Mouse (Mus musculus) spleen, adult 2 months (tissue): ENCODE data around the gene Dlgap4. TPM values are rescaled to one million over a fixed set of nuclear protein-coding genes. Genes with fewer than 3 reads are reported as not detected.

ENCODE experiments used
- DNase-seq, 2 experiments: peaks; one replicate each; pipeline versions ENCODE4 v3.0.0 to v3.0.0-alpha.2; 2012 to 2021; ENCODE audit warnings: low spot score in 2 of 2, low read depth in 1 of 2
- H3K27ac ChIP-seq: fragments of 200-500 bp; 2 replicates; pipeline ENCODE4 v1.5.1; 2012; ENCODE audit warnings: low read length, inconsistent platforms; ENCODE audit not compliant: insufficient read depth
- H3K27me3 ChIP-seq: fragments of 200-500 bp; 2 replicates; pipeline ENCODE4 v1.6.1; 2012; ENCODE audit warnings: mild to moderate bottlenecking, moderate library complexity, low read length, inconsistent platforms; ENCODE audit not compliant: control insufficient read depth, insufficient read depth
- H3K36me3 ChIP-seq: fragments of 200-500 bp; 2 replicates; pipeline ENCODE4 v1.6.1; 2012; ENCODE audit warnings: mild to moderate bottlenecking, low read length, inconsistent platforms; ENCODE audit not compliant: control insufficient read depth, insufficient read depth
- H3K4me1 ChIP-seq: fragments of 200-500 bp; 2 replicates; pipeline ENCODE4 v1.6.1; 2011; ENCODE audit warnings: inconsistent platforms; ENCODE audit not compliant: control insufficient read depth, insufficient read depth, insufficient read length
- H3K4me3 ChIP-seq: fragments of 200-500 bp; 2 replicates; pipeline ENCODE4 v1.5.1; 2011; ENCODE audit warnings: mild to moderate bottlenecking, inconsistent platforms; ENCODE audit not compliant: insufficient read depth, insufficient read length; ENCODE audit errors: extremely low read depth
- CTCF ChIP-seq: fragments of 200-500 bp; IDR thresholded peaks from 2 replicates; pipeline ENCODE4 v1.5.1; 2011; ENCODE audit warnings: mild to moderate bottlenecking, inconsistent platforms; ENCODE audit not compliant: insufficient read depth, insufficient read length, insufficient replicate concordance; ENCODE audit errors: extremely low read depth
- POLR2A ChIP-seq: fragments of 200-500 bp; IDR thresholded peaks from 2 replicates; pipeline ENCODE4 v1.6.1; 2011; ENCODE audit warnings: low read depth, low read length, inconsistent platforms
- WGBS: fragments of 180-500 bp; shearing (Covaris S2); methylation state at CpG from one replicate; pipeline ENCODE4 v1.1.7; 2018; 5-methylcytosine and 5-hydroxymethylcytosine counted together
- polyA plus RNA-seq: library from polyadenylated mRNA; depleted of rRNA; stranded (reverse); fragments of >200 nt; gene quantifications from 2 replicates; pipeline ENCODE4 v1.2.3, GENCODE M21; 2012

Dlgap4 gene
- polyA plus RNA-seq, 1 experiment, result 61.8 TPM

- peaks cover 2% of the 10 kb centered on the region; the same call in 1 of the 2 replicates for H3K4me1 ChIP-seq
- no peak overlapping the region for H3K4me3 ChIP-seq
- 45% methylated on average over 17 of the region's 17 CpGs for WGBS
These were observed 104.1 kb downstream of the Dlgap4 start for GRCm38 (mm10) chr2:156717320-156718281.

DNA sequence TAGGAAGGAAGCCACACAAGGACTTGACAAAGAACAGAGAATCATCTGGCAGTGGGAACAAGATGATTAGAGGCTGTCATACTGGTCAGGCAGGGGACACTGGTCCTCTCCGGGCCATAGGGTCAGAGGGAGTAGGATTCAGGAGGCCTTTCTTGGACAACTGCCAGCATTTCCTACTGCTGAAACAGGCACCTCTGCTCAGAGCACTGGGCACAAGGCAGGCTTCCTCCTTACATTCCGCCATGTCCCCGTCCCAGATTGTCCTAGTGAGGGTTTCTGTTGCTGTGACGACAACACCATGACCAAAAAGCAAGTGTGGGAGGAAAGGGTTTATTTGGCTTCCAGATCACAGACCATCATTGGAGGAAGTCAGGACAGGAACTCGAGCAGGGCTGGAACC lies 105.3 kb downstream of the Dlgap4 start:
- no peak for DNase-seq
- no peak for TF ChIP-seq POLR2A
- TF ChIP-seq CTCF, result no peak
- Histone ChIP-seq H3K4me3 (no peak overlapping the region), H3K4me1 (peaks cover 2% of the 10 kb centered on the region; the same call in 1 of the 2 replicates), H3K27me3 (no peaks in the 10 kb centered on the region), H3K27ac (no peak overlapping the region), H3K36me3 (no peaks in the 10 kb centered on the region; the same call in 1 of the 2 replicates)
- WGBS, result 61% methylated on average over 5 of the region's 5 CpGs

More at GRCm38 (mm10) chr2:156717320-156718281, 104.1 kb downstream of the Dlgap4 start:
- no peak overlapping the region for H3K27ac ChIP-seq
- no peaks in the 10 kb centered on the region for H3K27me3 ChIP-seq
- no peaks in the 10 kb centered on the region; the same call in 1 of the 2 replicates for H3K36me3 ChIP-seq
- TF ChIP-seq CTCF, result no peak
- no peak for TF ChIP-seq POLR2A
- no peak for DNase-seq

- Histone ChIP-seq H3K27ac (peak overlapping the region; percentile 21; the same call in 1 of the 2 replicates), H3K4me1 (peaks cover 2% of the 10 kb centered on the region; the same call in 1 of the 2 replicates), H3K36me3 (no peaks in the 10 kb centered on the region; the same call in 1 of the 2 replicates), H3K27me3 (no peaks in the 10 kb centered on the region), H3K4me3 (peak overlapping the region; percentile 89; the same call in 1 of the 2 replicates)
- TF ChIP-seq CTCF, result no peak
- TF ChIP-seq POLR2A, result no peak
- DNase-seq, result no peak
- WGBS, result 82% methylated on average over 8 of the region's 8 CpGs
These were observed 106.2 kb downstream of the Dlgap4 start for GRCm38 (mm10) chr2:156719549-156720312.

DNA sequence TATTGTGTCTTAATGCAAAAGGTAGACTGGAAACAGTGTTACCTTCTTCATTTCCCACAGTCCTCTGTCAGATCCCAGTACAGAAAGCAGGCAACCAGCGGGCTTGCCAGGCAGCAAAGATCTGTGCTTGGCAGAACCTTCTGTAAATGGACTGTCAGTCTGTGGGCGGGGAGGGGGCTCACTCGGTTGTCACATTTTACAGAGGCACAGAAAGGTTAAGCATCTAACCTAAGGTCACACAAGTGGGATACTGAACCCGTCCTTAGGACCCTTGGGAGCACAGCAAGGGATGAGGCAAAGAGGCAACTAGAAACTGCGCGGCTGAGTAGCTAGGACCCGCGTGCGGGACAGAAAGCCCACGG lies 106.8 kb downstream of the Dlgap4 start:
- H3K27ac ChIP-seq, result peak overlapping the region; percentile 84
- DNase-seq, result no peak
- 3% methylated on average over 10 of the region's 10 CpGs for WGBS
- TF ChIP-seq POLR2A (no peak), CTCF (no peak)
- no peaks in the 10 kb centered on the region for H3K27me3 ChIP-seq
- peaks cover 2% of the 10 kb centered on the region; the same call in 1 of the 2 replicates for H3K4me1 ChIP-seq
- no peaks in the 10 kb centered on the region; the same call in 1 of the 2 replicates for H3K36me3 ChIP-seq
- peak overlapping the region; percentile 89 for H3K4me3 ChIP-seq

DNA sequence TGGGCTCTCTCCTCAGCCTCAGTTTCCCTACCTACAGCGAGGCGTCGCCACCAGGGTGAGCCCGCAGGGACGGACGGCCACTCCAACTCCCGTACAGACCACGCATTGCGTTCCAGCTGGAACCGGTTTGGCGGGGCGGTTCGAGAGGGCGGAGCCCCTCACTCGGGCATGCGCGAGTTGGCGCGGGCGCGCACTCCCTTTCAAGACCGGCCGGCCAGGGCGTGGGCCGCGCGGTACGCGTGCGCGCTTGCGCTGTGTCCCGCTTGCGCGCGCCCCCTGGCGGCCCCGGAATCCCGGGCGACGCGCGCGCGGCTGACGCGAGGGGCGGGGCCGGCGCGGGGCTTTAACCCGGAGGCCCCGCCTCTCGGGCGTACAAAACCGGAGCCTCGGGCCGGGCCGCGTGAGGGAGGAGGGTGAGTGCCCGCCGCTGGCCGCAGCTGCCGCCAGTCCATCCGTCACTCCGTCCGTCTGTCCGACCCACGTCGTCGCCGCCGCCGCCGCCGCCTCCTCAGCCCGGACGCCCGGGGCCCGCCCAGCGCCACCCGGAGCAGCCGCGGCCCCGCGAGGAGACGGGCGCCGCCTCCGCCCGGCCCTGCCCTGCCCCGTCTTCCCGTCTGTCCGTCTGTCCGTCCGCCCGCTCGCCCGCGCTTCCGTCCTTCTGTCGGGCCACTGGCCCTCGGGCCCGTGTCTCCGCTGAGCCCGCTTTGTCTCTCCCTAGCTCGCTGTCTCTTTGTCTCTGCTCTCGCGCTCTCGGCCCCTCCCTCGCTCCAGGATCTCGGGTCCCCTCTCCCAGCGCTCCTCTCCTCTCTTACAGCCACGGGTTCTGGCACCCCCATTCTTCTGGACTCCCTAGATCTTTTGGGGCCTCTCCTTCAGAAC lies 107.4 kb downstream of the Dlgap4 start:
- peak; percentile 76 to 90 for DNase-seq

More for the DNA sequence above, 107.4 kb downstream of the Dlgap4 start:
- peak; percentile 63 for TF ChIP-seq POLR2A
- TF ChIP-seq CTCF, result peak; percentile 59; the same call in 1 of the 2 replicates
- Histone ChIP-seq H3K36me3 (no peaks in the 10 kb centered on the region), H3K4me1 (peaks cover 2% of the 10 kb centered on the region; the same call in 1 of the 2 replicates), H3K27me3 (no peaks in the 10 kb centered on the region), H3K4me3 (peak overlapping the region; percentile 96), H3K27ac (peak overlapping the region; percentile 88)
- under 1% methylated on average over 96 of the region's 114 CpGs for WGBS
